In the genomic region with DNA sequence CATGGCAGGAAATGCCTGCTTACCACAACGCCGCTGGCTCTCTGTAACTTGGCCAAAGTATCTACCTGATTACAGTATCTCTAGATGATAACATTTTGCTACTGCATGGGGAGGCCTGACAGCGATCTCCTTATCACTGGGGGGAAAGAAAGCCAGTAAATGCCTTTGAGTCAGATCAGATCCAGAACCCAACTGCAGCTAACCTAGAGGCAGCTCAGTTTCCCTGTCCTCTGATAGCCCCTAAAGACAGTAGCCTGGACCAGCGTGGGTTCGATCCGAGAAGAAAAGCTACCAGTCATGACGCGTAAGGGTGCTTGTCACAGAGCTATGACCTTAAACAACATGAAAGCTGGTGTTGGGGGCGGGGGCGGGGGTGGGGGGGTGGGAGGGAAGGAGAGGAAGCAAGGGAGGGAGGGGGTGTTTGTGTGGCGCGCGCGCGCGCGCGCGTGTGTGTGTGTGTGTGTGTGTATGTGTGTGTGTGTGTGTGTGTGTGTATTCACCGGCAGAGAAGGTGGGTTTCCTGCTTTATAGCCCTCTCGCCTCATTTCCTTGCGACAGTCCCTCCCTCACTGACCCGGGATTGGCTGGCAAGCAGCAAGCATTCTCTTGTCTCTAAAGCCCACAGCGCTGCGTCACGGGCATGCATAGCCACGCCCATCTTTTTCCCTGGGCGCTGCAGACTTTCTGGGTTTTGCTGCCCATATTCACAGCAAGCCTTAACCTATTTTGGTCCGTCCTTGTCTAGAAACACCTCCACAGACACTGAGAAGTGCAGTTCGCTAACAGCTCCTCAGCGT, we compare ENCODE assay signal across 8 mouse cellular contexts. TPM values are rescaled to one million over a fixed set of nuclear protein-coding genes. Genes with fewer than 3 reads are reported as not detected.
A peak's percentile ranks its signal among the peaks of the same experiment; 100 is the strongest.
DNase-seq lines count a peak whose midpoint lies in the region; ATAC-seq and TF ChIP-seq lines count a peak whose summit lies in the region.

No protein-coding gene starts in this region.

- H3K4me1 ChIP-seq in E14TG2a.4 (replicated peaks; ENCODE audit: low read depth, low read length), result peaks cover 15% of the 10 kb centered on the region
- H3K4me1 ChIP-seq in forebrain, embryonic 14.5 days (ENCODE audit: control insufficient read depth, insufficient read depth, low read length), result 0 out of 2 replicates have a peak, but pooled peaks cover 3% of the 10 kb centered on the region
- peaks cover 10% of the 10 kb centered on the region for H3K4me1 ChIP-seq in liver, embryonic 16.5 days (ENCODE audit: control insufficient read depth, low read depth, low read length)
- H3K4me1 ChIP-seq in neural tube, embryonic 13.5 days (replicated peaks), result peaks cover 10% of the 10 kb centered on the region

- WGBS in forebrain, embryonic 14.5 days, result 8% methylated on average over 21 of the region's 31 CpGs
- 2% methylated on average over 29 of the region's 31 CpGs for WGBS in large intestine, adult 2 months
- under 1% methylated on average over 21 of the region's 31 CpGs for WGBS in liver, embryonic 16.5 days (ENCODE audit: insufficient replicate concordance)
- 8% methylated on average over 19 of the region's 31 CpGs for WGBS in neural tube, embryonic 13.5 days

- H3K27me3 ChIP-seq in E14TG2a.4 (ENCODE audit: insufficient read depth, low read length), result no peaks in the 10 kb centered on the region
- no peaks in the 10 kb centered on the region for H3K27me3 ChIP-seq in forebrain, embryonic 14.5 days (replicated peaks; ENCODE audit: control insufficient read depth, insufficient read depth, low read length)
- no peaks in the 10 kb centered on the region for H3K27me3 ChIP-seq in liver, embryonic 16.5 days (ENCODE audit: control insufficient read depth, insufficient read depth, low read depth, low read length)
- no peaks in the 10 kb centered on the region for H3K27me3 ChIP-seq in neural tube, embryonic 13.5 days

- no peak for TF ChIP-seq CTCF in E14TG2a.4 (conservative IDR thresholded peaks at IDR 0.05; ENCODE audit: low read length)

- no peaks in the 10 kb centered on the region for H3K9me3 ChIP-seq in E14TG2a.4 (ENCODE audit: low read length)
- no peaks in the 10 kb centered on the region for H3K9me3 ChIP-seq in forebrain, embryonic 14.5 days (replicated peaks; ENCODE audit: control insufficient read depth, low read length)
- no peaks in the 10 kb centered on the region for H3K9me3 ChIP-seq in liver, embryonic 16.5 days (replicated peaks; ENCODE audit: control insufficient read depth, low read length)
- H3K9me3 ChIP-seq in neural tube, embryonic 13.5 days, result no peaks in the 10 kb centered on the region

- ATAC-seq in forebrain, embryonic 14.5 days, result peak; percentile 99
- ATAC-seq in liver, embryonic 16.5 days (ENCODE audit: low read depth), result peak; percentile 98
- ATAC-seq in neural tube, embryonic 13.5 days (ENCODE audit: low read depth), result peak; percentile 98

- intact Hi-C loops in heart, postnatal 14 days (cut with DNase I), result loop anchor here (2.0 kb wide), 1 partner anchor 17 kb away; no protein-coding TSS in a partner anchor

- peak overlapping the region; percentile 65; the same call in 1 of the 2 replicates for H3K27ac ChIP-seq in forebrain, embryonic 14.5 days (ENCODE audit: low read depth, low read length)
- peak overlapping the region; percentile 39 for H3K27ac ChIP-seq in liver, embryonic 16.5 days (ENCODE audit: low read length)
- H3K27ac ChIP-seq in neural tube, embryonic 13.5 days (replicated peaks), result peak overlapping the region; percentile 81

- H3K4me3 ChIP-seq in E14TG2a.4 (replicated peaks; ENCODE audit: low read length), result peak overlapping the region; percentile 50
- H3K4me3 ChIP-seq in forebrain, embryonic 14.5 days (ENCODE audit: low read depth, low read length), result peak overlapping the region; percentile 28
- H3K4me3 ChIP-seq in liver, embryonic 16.5 days (ENCODE audit: low read depth, low read length), result peak overlapping the region; percentile 50
- peak overlapping the region; percentile 42 for H3K4me3 ChIP-seq in neural tube, embryonic 13.5 days

- peak; percentile 74 for DNase-seq in cerebellum, adult 11 months
- peak; percentile 98 for DNase-seq in forebrain, embryonic 14.5 days (ENCODE audit: low spot score)
- peak; percentile 80 to 87 for DNase-seq in heart, postnatal 14 days
- peak; percentile 80 for DNase-seq in large intestine, adult 2 months (ENCODE audit: low read depth, low spot score)
- DNase-seq in testis, postnatal 10 days (ENCODE audit: low spot score), result peak; percentile 82

- no peaks in the 10 kb centered on the region for H3K36me3 ChIP-seq in E14TG2a.4 (ENCODE audit: insufficient read depth, low read length)
- H3K36me3 ChIP-seq in forebrain, embryonic 14.5 days (ENCODE audit: control insufficient read depth, insufficient read depth, low read length), result no peaks in the 10 kb centered on the region
- H3K36me3 ChIP-seq in liver, embryonic 16.5 days (ENCODE audit: control insufficient read depth, insufficient read depth), result no peaks in the 10 kb centered on the region
- H3K36me3 ChIP-seq in neural tube, embryonic 13.5 days, result no peaks in the 10 kb centered on the region

- H3K9ac ChIP-seq in forebrain, embryonic 14.5 days (ENCODE audit: low read length), result peak overlapping the region; percentile 61
- peak overlapping the region; percentile 47 for H3K9ac ChIP-seq in liver, embryonic 16.5 days (ENCODE audit: low read depth, low read length)
- H3K9ac ChIP-seq in neural tube, embryonic 13.5 days, result peak overlapping the region; percentile 75

- H3K4me2 ChIP-seq in forebrain, embryonic 14.5 days (ENCODE audit: low read length), result peak overlapping the region; percentile 65
- peak overlapping the region; percentile 70 for H3K4me2 ChIP-seq in liver, embryonic 16.5 days (ENCODE audit: low read depth, low read length)
- peak overlapping the region; percentile 62 for H3K4me2 ChIP-seq in neural tube, embryonic 13.5 days

RNA-seq across cellular contexts. Expression of a gene that starts 18.5 kb away (rescaled TPM):
- polyA plus RNA-seq in forebrain, embryonic 14.5 days (2014; fragmentation: Nextera tagmentation; extraction: Ambion mirVana), result 15.2 and 17.4 TPM in 2 replicates
- total RNA-seq in heart, postnatal 14 days (2021), result 10 to 100 TPM; 53.6 to 58.2 TPM
- polyA plus RNA-seq in large intestine, adult 2 months (2012; rRNA removed), result 42.1 and 56.1 TPM in 2 replicates
- 37.1 and 40.0 TPM in 2 replicates for polyA plus RNA-seq in liver, embryonic 16.5 days (2015; fragmentation: Nextera tagmentation; extraction: Ambion mirVana)
- 22.3 and 23.4 TPM in 2 replicates for polyA plus RNA-seq in neural tube, embryonic 13.5 days (2015; fragmentation: Nextera tagmentation; extraction: Ambion mirVana)

RNA-seq across cellular contexts. Expression of a gene that starts 21.4 kb away (rescaled TPM):
- 0.07 TPM in 1 of 2 replicates, not detected in the other for polyA plus RNA-seq in forebrain, embryonic 14.5 days (2014; fragmentation: Nextera tagmentation; extraction: Ambion mirVana)
- not detected for total RNA-seq in heart, postnatal 14 days (2021)
- 0.07 and 0.18 TPM in 2 replicates for polyA plus RNA-seq in large intestine, adult 2 months (2012; rRNA removed)
- 0.04 TPM in 1 of 2 replicates, not detected in the other for polyA plus RNA-seq in liver, embryonic 16.5 days (2015; fragmentation: Nextera tagmentation; extraction: Ambion mirVana)
- 0.10 TPM in 1 of 2 replicates, not detected in the other for polyA plus RNA-seq in neural tube, embryonic 13.5 days (2015; fragmentation: Nextera tagmentation; extraction: Ambion mirVana)

RNA-seq across cellular contexts. Expression of a gene that starts 25.5 kb away (rescaled TPM):
- 40.5 and 43.1 TPM in 2 replicates for polyA plus RNA-seq in forebrain, embryonic 14.5 days (2014; fragmentation: Nextera tagmentation; extraction: Ambion mirVana)
- total RNA-seq in heart, postnatal 14 days (2021), result 10 to 100 TPM; 12.8 to 20.4 TPM
- 30.1 and 36.7 TPM in 2 replicates for polyA plus RNA-seq in large intestine, adult 2 months (2012; rRNA removed)
- polyA plus RNA-seq in liver, embryonic 16.5 days (2015; fragmentation: Nextera tagmentation; extraction: Ambion mirVana), result 12.8 and 15.3 TPM in 2 replicates
- 54.0 and 57.9 TPM in 2 replicates for polyA plus RNA-seq in neural tube, embryonic 13.5 days (2015; fragmentation: Nextera tagmentation; extraction: Ambion mirVana)

RNA-seq across cellular contexts. Expression of a gene that starts 52.0 kb away (rescaled TPM):
- 37.1 and 42.8 TPM in 2 replicates for polyA plus RNA-seq in forebrain, embryonic 14.5 days (2014; fragmentation: Nextera tagmentation; extraction: Ambion mirVana)
- total RNA-seq in heart, postnatal 14 days (2021), result 1 to 10 TPM; 3.1 to 3.2 TPM
- polyA plus RNA-seq in large intestine, adult 2 months (2012; rRNA removed), result 1.3 and 1.4 TPM in 2 replicates
- 0.84 and 0.98 TPM in 2 replicates for polyA plus RNA-seq in liver, embryonic 16.5 days (2015; fragmentation: Nextera tagmentation; extraction: Ambion mirVana)
- 39.1 and 43.8 TPM in 2 replicates for polyA plus RNA-seq in neural tube, embryonic 13.5 days (2015; fragmentation: Nextera tagmentation; extraction: Ambion mirVana)

Comparison
In these comparisons a context has a peak if more than half of its experiments do, and no peak if none do; other contexts are left out.
1. Peak in every context shown above with its lines: DNase-seq, ATAC-seq, H3K4me3 ChIP-seq and H3K27ac ChIP-seq.